ENCODE assay signal across 10 mouse cellular contexts in the genomic region with DNA sequence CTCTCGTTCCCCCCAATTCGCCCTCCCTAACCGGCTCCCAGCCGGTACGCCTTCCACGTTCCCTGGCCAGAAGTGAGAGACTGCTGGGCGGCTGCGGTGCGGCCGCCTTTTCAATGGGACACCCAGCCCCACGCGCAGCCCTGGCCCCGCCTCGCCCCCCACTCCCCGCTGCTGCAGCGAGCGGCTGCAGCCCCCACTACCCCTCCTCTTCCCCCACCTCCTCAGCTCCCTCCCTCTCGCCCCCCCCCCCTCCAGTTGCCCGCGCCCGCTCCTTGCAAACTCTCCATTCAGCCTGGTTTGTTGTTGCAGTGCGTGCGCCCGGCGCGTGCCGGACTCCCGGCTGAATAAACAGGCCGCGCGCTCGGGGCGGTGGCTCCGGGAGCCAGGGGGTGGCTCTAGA. TPM values are rescaled to one million over a fixed set of nuclear protein-coding genes. Genes with fewer than 3 reads are reported as not detected.
DNase-seq lines count a peak whose midpoint lies in the region; ATAC-seq and TF ChIP-seq lines count a peak whose summit lies in the region.
"Had no signal": no experiment of that assay in that cellular context is flagged by ENCODE, and none has a peak within 500 bp of the region (broad histone marks: within the 10 kb centered on the region; RNA-seq: fewer than 3 reads in every experiment).

A gene (minus strand): TSS at position 85 of the 400 bp plus-strand sequence.

- peak within 1 kb of the TSS; percentile 16 for H3K9ac ChIP-seq in intestine, embryonic 15.5 days
- H3K9ac ChIP-seq in neural tube, embryonic 13.5 days: peak within 1 kb of the TSS; percentile 86

- no peak for DNase-seq in cerebellum, adult 2 months
- no peak for DNase-seq in cerebellum, adult 9-11 months
- DNase-seq in spleen, postnatal 14 days (ENCODE audit: low spot score in 2 of 2): no peak
- DNase-seq in left cerebral cortex, adult 9 months (ENCODE audit: low spot score in 2 of 2): no peak

- no peaks in the 10 kb centered on the region for H3K4me1 ChIP-seq in cerebellum, adult 2 months (ENCODE audit: control insufficient read depth, insufficient read depth, low read length)
- H3K4me1 ChIP-seq in megakaryocyte, embryonic 14.5 days: peaks cover 12% of the 10 kb centered on the region
- peaks cover 17% of the 10 kb centered on the region for H3K4me1 ChIP-seq in intestine, embryonic 15.5 days (replicated peaks)
- peaks cover 51% of the 10 kb centered on the region for H3K4me1 ChIP-seq in neural tube, embryonic 13.5 days (replicated peaks)

- no peak within 1 kb of the TSS for H3K27ac ChIP-seq in cerebellum, adult 2 months (ENCODE audit: insufficient read depth, low read length)
- H3K27ac ChIP-seq in intestine, embryonic 15.5 days: peak within 1 kb of the TSS; percentile 67
- H3K27ac ChIP-seq in neural tube, embryonic 13.5 days (replicated peaks): peak within 1 kb of the TSS; percentile 88

- under 1% methylated on average over 33 of the region's 34 CpGs for WGBS in cerebellum, adult 2 months
- under 1% methylated on average over 29 of the region's 34 CpGs for WGBS in intestine, embryonic 15.5 days
- under 1% methylated on average over 30 of the region's 34 CpGs for WGBS in neural tube, embryonic 13.5 days

- H3K9me3 ChIP-seq in megakaryocyte, embryonic 14.5 days: peaks cover 5% of the 10 kb centered on the region; the same call in 1 of the 2 replicates
- H3K9me3 ChIP-seq in intestine, embryonic 15.5 days: no peaks in the 10 kb centered on the region
- peaks cover 5% of the 10 kb centered on the region for H3K9me3 ChIP-seq in neural tube, embryonic 13.5 days

- TF ChIP-seq POLR2A in cerebellum, adult 2 months (IDR thresholded peaks at IDR 0.05; ENCODE audit: borderline replicate concordance, insufficient read depth, low read length): no peak

- H3K4me3 ChIP-seq in cerebellum, adult 2 months (replicated peaks; ENCODE audit: insufficient read depth, low read depth, low read length): peak within 1 kb of the TSS; percentile 51
- H3K4me3 ChIP-seq in megakaryocyte, embryonic 14.5 days (replicated peaks): peak within 1 kb of the TSS; percentile 84
- peak within 1 kb of the TSS; percentile 54 for H3K4me3 ChIP-seq in intestine, embryonic 15.5 days (replicated peaks)
- peak within 1 kb of the TSS; percentile 64 for H3K4me3 ChIP-seq in neural tube, embryonic 13.5 days
- H3K4me3 ChIP-seq: erythroblast, embryonic 14.5 days had no signal

- no peak for TF ChIP-seq CTCF in cerebellum, adult 2 months (IDR thresholded peaks at IDR 0.05; ENCODE audit: borderline replicate concordance, insufficient read depth, low read depth, low read length)

- H3K4me2 ChIP-seq in intestine, embryonic 15.5 days (replicated peaks): peak within 1 kb of the TSS; percentile 97
- H3K4me2 ChIP-seq in neural tube, embryonic 13.5 days: peak within 1 kb of the TSS; percentile 87

- H3K36me3 ChIP-seq in megakaryocyte, embryonic 14.5 days (replicated peaks; ENCODE audit: low read length): no peaks in the 10 kb centered on the region
- no peaks in the 10 kb centered on the region for H3K36me3 ChIP-seq in intestine, embryonic 15.5 days
- H3K36me3 ChIP-seq in neural tube, embryonic 13.5 days: no peaks in the 10 kb centered on the region

- no peak for ATAC-seq in megakaryocyte, adult 5-6 weeks (ENCODE audit: poor library complexity, severe bottlenecking)
- ATAC-seq in intestine, embryonic 15.5 days: peak; percentile 48
- peak; percentile 69 for ATAC-seq in neural tube, embryonic 13.5 days (ENCODE audit: low read depth)

- no peaks in the 10 kb centered on the region; the same call in 1 of the 2 replicates for H3K27me3 ChIP-seq in cerebellum, adult 2 months (ENCODE audit: control insufficient read depth, insufficient read depth, low read length)
- peaks cover 70% of the 10 kb centered on the region for H3K27me3 ChIP-seq in megakaryocyte, embryonic 14.5 days (replicated peaks)
- H3K27me3 ChIP-seq in intestine, embryonic 15.5 days (replicated peaks): peaks cover 72% of the 10 kb centered on the region
- H3K27me3 ChIP-seq in neural tube, embryonic 13.5 days: peaks cover 44% of the 10 kb centered on the region

RNA-seq across cellular contexts. Expression of the gene that starts here (rescaled TPM):
- polyA plus RNA-seq in cerebellum, adult 2 months (2012; rRNA removed): 2.4 and 2.6 TPM in 2 replicates
- not detected in 2 replicates for polyA plus RNA-seq in megakaryocyte, embryonic 14.5 days (2012; ENCODE audit: insufficient read depth, low replicate concordance)
- total RNA-seq in megakaryocyte, adult 5-6 weeks (2015): not detected in 2 replicates
- total RNA-seq in megakaryocyte, adult 5-6 weeks (2017): not detected in 2 replicates
- polyA plus RNA-seq in intestine, embryonic 15.5 days (2015; fragmentation: Nextera tagmentation; extraction: Ambion mirVana): 7.4 and 10.3 TPM in 2 replicates
- polyA plus RNA-seq in neural tube, embryonic 13.5 days (2015; fragmentation: Nextera tagmentation; extraction: Ambion mirVana): 12.9 and 21.2 TPM in 2 replicates
- polyA plus RNA-seq: C2C12; erythroblast, embryonic 14.5 days had no signal
